Mouse (Mus musculus) spleen, postnatal 36 days (tissue): ENCODE results near the gene Adamts13.

Source experiments
- DNase-seq, 2 experiments: peaks; one replicate each; pipeline ENCODE4 v3.0.0; 2022; ENCODE audit warnings: low spot score in 2 of 2, mixed read lengths in 1 of 2

Adamts13 gene

DNA sequence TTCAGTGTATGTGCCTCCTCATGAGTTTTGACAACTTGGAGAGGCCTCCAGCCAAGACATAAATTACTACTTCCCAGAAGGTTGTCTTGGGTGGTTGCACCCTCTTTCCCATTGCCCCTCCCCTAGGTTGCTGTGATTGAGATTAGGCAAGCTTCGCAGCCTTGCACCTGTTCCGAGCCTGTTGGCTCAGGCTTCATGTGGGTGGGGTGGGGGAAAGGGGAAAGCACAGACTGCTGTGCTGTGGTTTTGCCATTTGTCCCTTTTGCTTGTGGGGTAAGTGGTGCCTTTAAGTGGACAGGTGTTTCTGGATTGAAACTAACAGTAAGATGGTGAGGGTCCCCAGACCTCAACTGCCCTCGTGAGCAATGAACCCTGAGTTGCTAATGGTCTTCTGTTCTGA, 62.8 kb downstream of the Adamts13 start:
- DNase-seq, result no peak

DNA sequence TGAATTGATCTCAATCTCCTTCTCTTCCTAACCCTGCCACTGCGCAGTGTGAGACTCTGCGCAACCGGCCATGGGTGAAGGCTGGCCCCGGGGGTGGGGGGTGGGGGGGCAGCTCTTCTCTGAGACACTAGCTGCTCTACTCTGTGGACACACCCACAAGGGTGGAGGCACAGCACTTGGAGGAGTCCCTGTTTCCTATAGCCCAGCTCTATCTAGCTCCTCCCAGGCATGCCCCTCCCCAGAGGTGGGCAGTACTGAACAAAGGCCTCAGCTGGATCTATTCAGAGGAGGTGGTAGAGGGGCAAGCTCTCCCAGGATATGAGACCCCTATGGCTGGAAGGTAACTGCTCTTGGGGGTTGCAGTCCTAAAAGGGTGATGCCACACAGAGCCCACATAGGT, 63.8 kb downstream of the Adamts13 start:
- DNase-seq, result no peak

DNA sequence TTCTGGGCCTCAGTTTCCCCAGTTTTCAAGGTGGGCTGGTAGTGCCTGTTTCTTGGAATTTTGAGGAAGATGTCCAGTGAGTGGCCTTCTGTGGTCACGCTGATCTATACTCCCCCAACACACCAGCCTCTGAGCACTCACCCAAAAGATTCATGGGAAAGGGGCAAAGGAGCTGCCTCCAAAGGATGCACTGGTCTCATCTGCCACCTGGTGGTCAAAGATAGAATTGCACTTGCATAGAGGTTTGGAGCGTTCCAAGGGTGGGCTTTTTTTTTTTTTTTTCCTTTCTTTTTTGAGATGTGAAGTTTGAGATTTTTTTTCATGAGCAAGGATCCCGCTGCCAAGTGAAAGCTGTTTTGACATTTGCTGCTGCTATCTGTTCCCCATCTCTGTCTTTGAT, 65.4 kb downstream of the Adamts13 start:
- DNase-seq, result peak; percentile 49 to 64

DNA sequence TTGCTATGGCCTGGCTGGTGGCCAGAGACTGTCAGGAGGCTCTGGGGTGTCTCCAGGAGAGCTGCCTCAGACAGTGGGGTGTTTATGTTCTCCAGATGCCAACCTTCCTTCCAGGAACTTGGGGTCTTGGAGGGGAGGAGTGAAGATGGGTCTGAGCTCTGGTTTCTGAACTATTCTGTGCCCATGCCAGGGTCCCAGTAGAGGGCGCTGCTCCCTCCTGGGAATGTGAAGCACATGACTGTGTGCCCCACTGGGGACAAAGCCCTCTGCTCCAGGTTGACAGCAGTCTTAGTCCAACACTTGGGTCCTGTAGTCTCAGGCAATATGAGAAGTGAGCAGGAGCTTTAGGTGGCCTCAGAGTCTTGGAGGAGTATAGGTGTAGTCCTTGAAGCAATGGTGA, 66.1 kb downstream of the Adamts13 start:
- no peak for DNase-seq

DNA sequence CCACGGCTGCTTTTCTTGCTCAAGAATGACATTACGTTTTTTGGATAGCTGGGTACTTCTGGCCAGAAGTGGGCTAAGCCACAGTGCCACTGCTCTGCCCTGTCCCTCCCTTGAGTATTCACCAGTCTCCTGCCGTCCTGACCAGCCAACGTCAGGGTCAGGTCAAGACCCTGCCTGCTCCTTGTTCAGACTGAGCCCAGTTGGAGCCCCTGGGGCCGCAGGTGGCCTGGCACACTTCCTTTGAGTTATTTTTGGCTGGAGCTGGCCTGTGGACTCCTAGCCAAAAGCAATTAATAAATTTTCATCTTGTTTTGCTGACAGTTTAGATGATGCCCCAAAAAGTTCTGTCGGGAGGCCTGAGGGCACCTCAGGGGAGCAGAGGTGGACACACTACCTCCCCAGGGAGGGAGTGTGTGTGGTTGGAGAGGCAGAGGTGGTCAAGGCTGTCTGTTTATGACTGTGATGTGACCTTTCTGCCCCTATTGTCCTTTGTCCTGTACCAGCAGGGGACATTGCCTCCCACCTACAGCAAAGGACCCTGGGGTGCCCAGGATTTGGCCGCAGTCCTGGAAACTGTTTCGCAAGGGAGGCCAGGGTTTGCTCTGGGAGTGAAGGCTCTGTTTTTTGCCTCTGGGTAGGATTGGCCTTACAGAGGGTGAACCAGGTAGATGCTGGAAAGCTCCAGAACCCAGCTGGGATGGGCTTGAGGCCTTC, 69.1 kb downstream of the Adamts13 start:
- DNase-seq, result no peak

DNA sequence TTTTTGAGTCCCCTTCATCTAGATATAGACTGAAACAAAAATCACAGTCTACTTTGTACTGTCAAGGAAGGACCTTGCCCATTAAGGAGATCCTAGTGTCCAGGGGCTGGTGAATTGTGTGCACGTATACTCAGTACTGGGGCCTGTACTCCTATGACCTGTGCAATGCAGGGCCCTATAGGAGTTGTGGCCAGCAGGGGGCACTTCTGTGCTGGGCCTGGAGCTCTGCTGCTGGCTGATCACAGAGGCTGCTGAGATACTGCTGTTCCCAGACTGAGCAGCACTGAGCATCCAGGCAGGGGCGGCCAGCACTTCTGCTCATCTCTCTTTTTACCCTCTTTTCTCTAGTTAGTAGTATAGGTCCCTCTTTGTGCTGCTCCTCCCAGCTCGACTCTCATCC, 70.2 kb downstream of the Adamts13 start:
- DNase-seq, result peak; percentile 58

DNA sequence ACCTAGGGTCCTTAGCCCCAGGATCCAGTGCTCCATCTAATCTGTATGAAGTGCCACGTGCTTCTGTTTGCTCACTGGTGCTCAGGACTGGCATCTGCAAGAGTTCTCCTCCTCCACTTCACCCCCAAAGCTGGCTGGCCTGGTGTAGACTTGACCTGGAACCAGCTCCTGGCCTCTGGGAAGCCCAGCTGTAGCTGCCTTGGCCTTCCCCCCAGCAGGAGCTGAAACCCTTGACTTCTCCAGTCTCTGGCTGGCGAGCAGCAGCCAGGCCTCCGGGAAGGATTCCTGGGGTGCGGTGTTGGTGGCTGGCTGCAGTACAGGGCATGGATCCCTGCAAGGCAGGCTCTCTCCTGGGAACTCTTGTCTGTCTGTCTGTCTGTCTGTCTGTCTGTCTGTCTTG, 71.0 kb downstream of the Adamts13 start:
- no peak for DNase-seq

DNA sequence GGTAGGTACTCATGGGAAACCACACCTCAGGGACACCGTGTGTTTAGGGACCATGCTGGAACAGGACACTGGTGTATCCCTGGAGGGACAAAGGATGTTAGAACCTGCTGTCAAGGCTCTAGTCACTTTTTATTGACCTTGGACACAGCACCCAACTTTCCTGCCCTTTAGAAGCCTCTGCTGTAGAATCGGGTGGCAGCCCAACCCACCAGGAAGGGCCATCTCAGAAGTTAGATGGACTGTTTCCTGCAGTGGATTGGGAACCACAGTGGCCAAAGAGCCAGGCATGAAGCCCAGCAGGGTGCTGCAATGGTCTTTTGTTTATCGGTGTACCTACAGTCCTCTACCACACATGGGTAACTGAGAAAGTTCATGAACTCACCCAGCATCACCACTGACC, 71.4 kb downstream of the Adamts13 start:
- DNase-seq, result no peak

DNA sequence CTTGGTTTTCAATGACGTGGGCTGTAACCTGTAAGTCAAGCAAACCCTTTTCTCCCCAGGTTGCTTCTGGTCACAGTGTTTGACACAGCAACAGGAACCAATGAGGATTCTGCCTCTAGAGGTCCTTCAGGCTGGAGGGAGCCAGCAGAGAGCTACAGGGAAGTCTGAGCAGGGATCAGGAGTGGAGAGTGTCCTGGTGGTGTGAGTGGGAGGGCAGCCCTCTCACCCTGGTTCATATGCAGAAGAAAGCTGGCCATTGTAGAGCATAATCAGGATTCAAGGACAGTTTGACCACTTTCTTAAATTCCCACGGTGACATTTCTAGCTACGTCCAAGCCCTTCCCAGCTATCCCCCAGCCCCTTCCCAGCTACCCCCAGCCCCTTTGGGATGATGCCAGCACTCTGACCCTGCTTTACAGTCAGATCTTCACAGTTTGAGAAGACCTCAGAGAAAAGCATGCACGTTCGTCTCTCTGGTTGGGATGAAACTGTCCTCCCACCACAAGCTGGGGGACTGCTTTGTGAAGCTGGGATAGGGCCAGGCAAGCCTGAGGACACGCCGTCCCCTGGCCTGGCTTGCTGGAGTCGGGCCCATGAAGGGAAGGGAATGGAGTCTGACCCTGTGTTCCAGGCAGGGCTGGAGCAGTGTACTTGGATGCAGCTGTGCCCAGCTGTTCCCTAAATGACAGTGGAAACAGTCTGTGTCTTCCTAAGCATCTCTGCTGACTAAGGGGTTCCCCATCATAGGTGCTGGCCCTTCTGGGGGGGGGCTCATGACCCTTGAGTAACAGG, 73.0 kb downstream of the Adamts13 start:
- no peak for DNase-seq

DNA sequence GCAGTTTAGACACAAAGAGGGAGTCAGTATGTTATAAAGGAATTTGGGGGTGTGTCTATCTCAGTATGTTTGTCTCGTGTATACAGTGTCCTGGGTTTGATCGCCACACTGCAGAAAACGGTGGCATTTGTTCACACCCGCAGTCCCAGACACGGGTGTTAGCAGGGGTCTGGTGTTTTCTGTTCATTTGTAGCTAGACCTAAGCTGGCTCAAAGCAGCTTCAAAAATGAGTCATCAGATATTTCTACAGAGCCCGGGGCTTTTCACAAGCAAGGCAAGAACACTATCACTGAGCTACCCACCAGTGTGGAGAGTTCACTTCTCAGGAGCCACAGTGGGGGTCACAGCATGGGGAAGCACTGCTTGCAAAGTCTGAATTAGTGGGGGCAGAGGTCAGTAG, 76.2 kb downstream of the Adamts13 start:
- DNase-seq, result no peak

DNA sequence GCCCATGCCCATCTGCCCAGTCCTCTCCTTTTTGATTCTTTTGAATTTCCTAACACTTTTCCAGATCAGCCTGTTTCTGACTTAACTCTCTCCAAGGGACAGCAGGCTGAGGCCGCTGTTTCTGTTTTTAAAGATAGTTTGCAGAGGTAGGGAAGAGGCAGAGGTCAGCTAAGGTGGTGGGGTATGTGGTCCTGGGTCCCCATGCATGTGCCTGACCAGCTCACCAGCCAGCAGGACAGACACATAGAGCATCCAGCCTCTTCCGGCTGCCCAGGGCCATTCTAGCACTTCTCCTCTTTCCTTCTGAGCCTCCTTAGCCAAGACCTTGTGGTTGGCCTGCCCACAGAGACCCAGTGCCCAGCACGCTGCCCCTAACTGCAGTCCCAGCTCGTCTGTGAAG, 85.0 kb downstream of the Adamts13 start:
- DNase-seq, result no peak

DNA sequence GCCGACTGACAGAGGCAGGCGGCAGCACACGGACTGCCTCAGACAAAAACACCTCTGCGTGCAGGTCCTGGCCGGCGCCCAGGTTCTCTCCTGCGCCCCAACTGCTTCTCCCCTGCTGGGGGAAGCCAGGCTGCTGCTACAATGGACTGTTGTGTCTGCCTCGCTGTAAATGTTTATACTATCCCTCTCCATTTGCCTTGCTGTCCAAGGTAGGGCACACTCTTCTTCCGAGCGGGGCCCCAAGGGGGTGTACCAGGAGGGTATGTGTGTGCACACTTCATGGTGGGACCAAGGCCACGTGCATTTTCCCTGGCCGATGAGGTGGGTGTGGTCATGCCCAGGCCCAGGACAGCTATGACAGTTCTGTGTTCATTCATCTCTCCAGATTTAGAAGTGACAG, 85.5 kb downstream of the Adamts13 start:
- no peak for DNase-seq

DNA sequence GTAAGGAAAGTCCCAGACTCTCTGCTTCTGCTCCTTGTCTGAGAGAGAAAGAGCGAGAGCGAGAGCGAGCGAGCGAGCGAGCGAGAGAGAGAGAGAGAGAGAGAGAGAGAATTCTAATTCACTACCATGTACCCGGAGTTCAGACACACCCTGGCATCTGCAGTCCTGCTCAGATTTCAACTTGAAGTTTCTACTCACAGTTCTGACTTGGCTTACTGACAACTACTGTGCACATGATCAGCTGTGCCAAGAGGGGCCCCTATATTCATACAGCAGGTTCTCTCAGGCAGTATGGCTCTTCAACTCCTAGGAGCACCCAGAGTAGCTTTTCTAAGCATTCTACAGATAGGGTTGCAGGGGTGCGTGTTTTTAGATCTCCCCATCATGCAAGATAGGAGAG, 86.0 kb downstream of the Adamts13 start:
- DNase-seq, result no peak
